Mouse (Mus musculus): ENCODE results near the gene Wsb2.
A peak's percentile ranks its signal among the peaks of the same experiment; 100 is the strongest.
"Not testable (repeated sequence)": the region's sequence is repeated elsewhere in the genome, so short reads cannot be mapped to it uniquely, and the experiment has no call there.

Gene Wsb2

DNA sequence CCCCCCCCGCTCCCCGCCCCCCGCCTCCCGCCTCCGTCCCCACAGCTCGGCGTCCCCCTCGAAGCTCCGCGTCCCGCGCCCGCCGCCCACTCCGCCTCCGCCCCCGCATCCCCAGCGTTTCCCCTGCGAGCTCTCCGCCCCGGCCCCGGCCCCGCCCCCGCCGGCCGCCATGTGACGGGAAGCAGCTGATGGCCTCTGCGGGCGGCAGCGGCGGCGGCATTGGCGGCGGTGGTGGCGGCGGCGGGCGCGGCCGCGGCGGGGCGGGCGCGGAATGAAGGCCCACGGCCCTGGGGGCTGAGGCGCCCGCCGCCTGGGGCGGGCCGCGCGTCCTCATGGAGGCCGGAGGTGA, at the start of gene Wsb2:
TSS of gene Wsb2 (plus strand) at position 176 of the 349 bp plus-strand sequence.
- peak; percentile 89 for DNase-seq

DNA sequence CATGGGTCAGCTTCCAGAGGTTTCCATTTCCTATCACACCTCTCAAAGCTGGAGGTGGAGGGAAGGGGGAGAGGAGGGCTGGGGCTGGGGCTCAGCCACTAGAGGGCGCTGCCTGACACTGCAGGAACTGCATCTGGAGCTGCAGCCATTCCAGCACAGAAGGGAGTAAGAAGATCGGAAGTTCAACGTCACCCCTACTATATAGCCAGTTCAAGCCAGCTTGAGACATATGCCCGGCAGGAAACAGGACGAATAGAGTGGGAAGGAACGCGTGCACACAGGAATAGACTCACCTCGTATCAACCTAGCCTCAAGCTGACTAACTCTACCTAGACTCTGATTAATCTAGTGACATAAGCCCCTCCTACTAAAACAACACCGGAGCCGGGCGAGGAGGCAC, 49.4 kb upstream of the Wsb2 start:
- DNase-seq: peak; percentile 89

DNA sequence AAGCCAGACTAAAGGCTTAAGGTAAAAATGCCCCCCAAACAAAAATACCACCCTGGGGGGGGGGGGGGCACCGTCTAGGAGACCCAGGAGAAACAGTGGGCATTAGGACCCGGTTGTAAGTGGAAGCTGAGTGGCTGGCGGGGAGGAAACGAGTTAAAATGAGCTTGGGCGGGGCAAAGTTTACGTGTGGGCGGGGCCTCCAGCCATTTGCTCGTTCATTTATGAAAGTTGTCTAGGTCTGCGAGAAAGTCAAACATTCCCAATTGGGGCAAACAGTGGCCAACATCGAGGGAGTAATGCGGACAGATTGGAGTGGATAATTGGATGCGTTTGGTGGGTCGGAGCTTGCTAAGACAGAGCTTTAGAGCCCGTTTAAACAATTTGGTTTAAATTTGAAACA, 43.7 kb upstream of the Wsb2 start:
- DNase-seq: peak; percentile 88

DNA sequence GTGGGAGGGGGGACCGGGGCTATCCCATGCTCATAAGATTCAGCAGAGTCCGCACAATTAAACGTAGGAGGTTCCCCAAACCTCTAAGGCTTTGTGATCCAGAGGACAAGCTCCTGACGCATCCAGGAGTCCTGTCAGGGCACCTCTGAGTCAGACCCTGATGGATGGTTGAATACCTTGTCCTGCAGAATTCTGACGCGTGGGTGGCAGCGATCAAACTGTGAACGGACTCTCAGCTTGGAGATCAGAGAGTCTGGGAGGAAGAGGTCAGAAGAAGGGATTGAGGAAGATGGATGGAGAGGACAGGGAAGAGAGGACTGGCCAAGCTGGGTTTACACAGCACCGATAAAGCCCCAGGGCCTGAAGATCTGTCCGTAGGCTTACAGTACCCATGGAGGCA, 43.2 kb upstream of the Wsb2 start:
- no peak for DNase-seq

DNA sequence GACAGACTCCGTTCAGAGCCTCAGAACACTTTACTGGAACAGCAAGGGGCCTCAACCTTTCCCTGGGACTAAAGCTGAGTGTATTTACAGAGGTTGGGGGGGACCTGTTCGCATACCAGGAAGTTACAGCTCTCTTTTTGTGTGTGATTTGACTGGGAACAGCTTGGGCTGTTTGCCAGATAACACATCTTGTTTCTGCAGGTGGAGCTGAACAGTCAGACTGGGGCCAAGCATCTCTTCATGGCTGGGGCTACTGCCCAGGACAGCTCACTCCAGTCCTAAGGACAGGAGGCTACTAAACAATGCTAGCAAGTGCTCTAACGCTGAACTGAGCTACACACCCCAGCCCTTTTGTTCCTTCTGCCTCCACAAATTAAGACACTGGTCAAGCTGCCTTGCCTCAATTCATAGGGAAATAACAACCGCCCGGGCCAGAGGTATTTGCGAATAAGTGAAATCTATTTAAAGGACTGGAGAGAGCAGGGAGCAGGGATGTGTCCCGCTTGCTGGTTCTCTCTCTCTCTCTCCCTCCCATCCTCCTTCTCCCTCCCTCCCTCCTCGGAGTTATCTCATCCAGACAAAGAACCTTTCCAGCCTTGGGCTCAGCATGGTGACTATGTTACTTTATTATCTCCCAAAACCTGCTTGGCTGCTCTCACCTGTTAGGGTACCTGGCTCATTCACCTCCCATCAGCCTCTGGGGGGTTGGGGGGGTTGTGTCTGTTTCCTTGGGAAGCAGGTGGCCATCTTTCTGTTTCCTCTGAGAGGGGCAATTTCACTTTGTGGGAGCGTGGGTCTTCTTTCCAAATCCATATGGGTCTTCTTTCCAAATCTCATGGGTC, 42.3 kb upstream of the Wsb2 start:
- DNase-seq: peak; percentile 65

DNA sequence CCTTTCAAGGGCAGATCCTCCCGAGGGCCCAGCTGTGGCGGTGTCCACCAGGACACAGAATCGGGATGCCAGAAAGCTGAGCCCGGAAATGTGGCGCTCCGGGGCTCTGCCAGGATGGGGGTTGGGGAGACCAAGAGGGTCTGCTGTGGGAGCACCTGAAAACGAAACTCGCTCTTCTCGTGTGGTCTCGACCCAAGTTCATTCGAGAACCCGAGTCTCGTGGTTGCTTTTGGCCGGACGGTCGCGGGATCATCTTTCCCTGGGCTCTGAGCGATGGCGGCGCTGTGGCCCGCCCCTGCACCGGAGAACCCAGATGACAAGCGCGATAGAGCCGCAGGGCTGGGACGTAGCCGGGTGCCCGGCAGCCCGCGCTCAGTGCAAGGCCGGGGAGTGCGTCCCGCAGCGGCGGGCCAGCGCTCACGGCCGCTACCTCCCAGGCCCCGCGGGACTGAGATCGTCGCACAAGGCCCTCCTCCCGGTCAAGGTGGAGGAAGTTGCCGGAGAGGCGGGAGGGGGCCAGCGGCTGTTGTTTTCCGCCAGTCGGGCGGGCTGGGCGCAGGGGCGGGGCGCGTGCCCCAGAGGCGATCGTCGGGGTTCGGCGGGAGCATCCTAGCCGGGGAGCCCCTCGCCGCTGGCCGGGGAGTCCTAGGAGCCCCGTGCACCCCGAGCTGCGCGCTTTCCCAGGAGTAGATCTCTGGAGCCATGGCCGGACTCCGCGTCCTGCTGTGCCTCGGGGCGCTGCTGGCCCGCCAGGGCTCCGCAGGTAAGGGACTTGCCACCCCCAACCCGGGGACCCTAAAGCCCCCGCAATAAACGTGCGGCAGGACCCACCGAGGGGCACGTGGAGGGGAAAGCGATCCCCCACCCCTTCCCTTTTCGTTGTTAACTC, 38.1 kb upstream of the Wsb2 start, which contains the start of gene Vsig10:
TSS of gene Vsig10 (plus strand) at position 343 of the 889 bp plus-strand sequence.
- peak; percentile 76 for DNase-seq

DNA sequence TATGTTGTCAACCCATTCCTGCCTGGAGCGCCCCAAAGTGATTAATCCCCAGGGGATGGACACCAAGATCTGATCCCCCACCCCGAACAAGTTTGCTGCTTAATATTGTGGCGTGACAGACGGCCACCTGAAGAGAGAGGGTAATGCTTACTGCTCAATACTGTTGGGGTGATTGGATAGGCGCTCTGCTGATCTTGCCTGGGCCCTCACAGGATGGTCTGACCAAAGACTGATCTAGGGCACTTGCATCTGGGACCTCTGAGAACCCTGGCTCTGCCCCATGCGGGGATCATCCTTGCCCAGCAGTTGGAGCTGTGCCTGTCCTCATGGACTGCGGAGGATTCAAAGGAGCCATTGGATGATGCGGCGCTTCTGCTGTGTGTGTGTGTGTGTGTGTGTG, 33.4 kb upstream of the Wsb2 start:
- DNase-seq: no peak

DNA sequence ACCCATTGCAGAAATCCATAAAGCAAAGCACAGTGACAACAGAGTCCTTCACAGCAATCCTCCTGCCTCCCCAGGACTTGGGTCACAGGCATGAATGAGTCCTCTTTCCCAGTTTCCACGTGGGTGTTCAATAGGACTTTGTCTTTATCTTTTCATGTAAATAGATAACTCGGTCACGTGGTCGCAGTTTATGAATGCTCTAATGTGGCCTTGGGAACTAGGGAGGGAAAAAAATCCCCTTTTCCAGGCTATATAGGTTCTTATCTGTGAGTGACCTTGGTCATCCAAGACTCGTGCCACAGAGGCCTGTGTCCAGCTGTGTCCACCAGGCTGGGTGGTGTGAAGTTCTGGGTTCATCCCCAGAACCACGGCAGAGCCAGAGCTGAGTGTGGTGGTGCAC, 30.7 kb upstream of the Wsb2 start:
- no peak for DNase-seq

DNA sequence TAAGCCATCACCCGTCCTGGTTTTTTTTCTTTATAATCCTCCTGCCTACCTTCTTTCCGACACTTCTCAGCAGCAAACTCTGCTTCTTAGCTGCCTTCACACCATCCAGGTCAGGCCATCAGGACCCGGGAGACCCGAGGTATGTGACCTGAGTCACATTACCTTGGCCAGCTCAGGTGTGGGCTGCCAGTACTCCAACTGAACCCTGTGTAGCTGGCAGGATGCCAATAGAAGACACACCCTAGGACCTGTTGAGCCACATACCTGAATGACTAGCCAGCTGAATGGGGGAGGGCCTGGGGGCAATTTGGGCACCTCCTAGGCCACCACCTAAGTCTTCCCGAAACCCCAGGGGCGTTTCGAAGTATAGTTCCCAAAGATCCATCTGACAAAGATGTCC, 26.6 kb upstream of the Wsb2 start:
- DNase-seq: peak; percentile 77

DNA sequence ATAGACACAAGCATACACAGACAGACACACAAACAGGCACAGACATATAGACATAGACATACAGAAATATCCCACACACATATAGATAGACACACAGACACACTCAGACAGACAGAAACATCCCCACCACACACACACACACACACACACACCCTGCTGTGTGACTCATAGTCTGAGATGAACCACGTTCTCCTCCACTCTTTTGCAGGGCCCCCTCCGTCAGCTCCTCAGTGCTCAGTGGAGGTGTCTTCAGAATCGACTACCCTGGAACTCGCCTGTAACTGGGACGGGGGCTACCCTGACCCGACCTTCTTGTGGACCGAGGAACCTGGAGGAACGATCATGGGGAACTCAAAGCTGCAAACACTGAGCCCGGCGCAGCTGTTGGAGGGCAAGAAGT, 19.1 kb upstream of the Wsb2 start:
- DNase-seq: no peak

DNA sequence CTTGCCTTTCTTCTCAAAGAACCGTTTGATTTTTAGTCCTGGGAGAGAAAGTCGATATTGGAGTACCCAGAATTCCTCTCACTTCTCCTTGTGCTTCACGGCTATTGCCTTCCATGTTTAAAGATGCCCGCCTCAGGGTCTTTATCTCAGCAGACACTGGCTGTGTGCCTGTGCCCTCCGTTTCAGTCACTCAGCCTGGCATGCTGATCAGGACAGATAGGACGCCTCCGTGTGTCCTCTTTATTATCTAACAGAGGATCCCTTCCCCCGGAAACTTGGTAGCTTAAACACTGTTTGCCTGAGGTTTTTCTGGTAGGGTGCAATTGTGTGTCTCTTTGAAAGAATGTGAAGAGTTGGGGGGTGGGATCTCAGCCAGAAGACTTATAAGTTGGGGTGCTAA, 18.6 kb upstream of the Wsb2 start:
- DNase-seq: no peak

DNA sequence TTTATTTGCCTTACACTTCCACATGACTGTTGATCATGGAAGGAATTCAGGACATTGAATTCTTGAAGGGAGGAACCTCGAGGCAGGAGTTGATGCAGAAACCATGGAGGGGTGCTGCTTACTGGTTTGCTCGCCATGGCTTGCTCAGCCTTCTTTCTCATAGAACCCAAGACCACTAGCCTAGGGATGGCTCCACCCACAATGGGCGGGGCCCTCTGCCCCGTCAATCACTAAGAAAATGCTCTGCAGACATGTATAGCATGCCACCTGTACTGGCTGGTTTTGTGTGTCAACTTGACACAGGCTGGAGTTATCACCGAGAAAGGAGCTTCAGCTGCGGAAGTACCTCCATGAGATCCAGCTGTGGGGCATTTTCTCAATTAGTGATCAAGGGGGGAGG, 17.0 kb upstream of the Wsb2 start:
- DNase-seq: no peak

DNA sequence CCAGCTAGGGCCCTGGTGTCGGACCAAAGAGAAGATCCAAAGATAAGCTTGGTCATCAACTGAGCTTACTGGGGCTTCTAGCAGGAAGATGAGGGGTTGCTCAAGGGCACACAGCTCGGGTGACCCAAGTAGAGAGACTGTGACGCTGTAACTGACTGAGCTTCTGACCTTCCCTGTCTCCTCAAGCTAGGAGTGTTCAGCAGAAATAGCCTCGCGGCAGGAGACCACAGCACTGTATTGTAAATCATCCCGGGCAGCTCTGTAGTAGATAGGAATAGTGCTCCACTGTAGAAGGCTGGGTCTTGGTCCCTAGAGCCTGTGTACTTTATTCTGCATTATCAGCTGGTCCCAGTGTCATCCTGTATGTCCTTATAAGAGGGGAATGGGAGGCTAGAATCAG, 15.2 kb upstream of the Wsb2 start:
- no peak for DNase-seq

DNA sequence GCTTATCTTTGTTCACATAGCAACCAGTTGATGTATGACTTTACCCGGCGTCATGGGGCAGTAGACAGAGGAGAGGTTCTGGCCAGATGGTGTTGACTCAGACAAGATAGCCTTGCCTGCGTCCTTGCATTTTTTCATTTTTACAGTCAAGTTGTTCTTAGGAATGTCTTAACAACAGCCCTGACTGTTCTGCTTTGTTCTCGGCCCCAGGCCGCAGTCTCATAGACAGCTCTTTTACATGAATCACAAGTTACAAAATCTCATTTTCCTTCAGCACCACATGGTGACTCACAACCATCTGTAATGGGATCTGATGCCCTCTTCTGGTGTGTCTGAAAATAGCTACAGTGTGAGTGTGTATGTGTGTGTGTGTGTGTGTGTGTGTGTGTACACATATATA, 12.6 kb upstream of the Wsb2 start:
- DNase-seq: not testable (repeated sequence)

DNA sequence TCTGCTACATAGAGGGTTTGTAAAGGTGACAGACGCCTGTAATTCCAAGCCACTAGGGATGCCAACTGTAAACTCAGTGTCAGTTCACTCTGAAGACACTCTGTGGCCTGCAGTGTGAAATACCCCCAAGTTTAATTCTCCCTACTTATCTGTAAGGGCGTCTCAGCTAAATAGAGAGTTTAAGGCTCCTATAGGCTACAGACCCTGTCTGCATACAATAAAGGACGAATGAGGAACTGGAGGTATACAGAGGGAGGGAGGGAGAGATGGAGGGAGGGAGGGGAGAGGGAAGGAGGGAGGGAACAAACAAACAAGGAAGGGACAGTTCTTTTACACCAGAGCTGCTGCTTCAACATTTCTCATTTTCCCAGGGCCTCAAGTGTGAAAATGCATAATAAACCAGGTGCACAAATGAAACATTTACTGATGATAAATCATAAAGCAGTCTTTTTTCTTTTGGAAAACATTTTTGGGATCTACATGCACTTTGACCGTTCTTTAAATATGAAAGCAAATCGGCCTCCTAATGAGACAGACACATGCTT, 11.6 kb upstream of the Wsb2 start:
- DNase-seq: no peak

DNA sequence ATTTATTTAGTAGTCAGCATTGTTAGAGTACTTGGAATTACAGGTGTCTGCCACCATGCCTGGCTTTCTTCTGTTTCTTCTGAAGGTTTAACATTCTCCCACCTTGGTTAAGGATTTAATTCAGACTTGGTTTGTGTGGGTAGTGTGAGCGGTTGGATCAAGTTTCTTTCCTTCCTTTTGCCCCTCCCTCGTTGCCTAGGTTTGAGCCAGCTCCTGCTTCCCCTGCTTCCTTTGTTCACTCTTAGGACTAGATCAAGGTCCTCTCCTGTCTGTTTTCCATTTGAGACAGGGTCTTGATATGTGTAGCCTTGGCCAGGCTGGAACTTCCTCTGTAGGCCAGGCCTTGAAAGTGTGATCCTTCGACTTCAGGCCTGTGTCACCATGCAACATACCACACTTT, 10.8 kb upstream of the Wsb2 start:
- no peak for DNase-seq

DNA sequence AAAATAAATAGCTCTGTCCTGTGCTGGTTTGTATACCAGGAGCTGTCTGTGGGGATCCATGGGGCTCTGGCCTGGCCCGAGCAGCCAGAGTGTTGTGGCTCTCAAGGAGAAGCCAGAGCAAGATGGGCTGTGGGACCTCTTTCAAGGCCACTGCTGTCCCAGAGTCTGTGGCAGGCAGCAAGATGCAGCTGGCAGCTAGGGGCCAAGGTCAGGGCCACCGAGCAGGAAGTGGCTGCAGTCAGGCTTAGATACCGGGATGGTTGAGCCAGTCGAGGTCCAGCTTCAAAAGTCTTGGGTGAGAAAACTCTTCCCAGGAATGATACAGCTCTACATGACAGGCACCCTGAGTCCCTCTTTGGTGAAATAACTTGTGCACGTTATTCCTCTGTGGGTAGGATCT, 10.1 kb upstream of the Wsb2 start:
- no peak for DNase-seq

DNA sequence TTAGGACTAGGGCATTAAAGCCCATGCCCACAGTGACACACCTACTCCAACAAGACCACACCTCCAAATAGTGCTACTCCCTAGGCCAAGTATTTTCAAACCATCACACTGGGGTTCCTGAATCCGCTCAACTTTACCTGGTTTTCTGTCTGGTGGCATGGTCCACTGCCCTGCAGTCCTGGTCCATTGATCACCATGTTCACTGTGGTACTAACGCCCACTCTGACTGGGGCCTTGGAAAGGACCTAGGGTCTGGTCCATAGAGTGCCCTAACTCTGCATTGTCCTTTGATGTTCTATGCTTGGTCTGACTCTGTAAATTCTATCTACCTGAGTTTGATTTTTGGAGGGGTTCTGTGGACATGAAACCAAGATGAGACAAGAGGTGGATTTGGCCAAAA, 9.3 kb upstream of the Wsb2 start:
- no peak for DNase-seq

DNA sequence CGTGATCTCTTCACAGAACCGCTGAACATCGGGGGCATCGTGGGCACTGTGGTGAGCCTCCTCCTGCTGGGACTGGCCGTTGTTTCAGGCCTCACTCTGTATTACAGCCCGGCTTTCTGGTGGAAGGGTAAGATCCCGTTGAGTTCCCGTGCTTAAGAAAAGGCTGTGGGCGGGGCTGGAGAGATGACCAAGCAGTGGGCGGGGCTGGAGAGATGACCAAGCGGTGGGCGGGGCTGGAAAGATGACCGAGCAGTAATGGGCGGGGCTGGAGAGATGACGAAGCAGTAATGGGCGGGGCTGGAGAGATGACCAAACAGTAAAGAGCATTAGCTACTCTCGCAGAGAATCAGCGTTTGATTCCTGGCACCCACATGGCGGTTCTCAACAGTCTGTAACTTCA, 8.8 kb upstream of the Wsb2 start:
- peak; percentile 86 for DNase-seq

DNA sequence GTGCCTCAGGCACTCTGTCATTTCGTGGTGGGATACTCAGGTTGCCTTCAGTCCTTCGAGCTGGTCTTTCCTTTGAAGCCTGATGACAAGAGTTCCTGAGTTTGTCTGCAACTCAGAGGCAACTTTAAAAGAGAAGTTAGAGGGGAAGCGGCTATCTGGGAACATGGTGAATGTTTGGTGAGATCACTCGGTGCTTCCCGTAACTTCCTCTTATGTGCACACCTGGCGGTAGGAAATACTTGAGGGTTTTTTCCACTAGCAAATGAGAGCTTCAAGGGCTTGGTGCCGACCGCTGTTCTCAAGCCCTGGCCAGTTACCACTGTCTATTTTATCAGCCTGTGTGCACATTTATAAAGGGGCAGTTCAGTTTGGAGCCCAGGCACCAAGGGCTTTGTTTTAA, 3.0 kb upstream of the Wsb2 start:
- DNase-seq: peak; percentile 30

DNA sequence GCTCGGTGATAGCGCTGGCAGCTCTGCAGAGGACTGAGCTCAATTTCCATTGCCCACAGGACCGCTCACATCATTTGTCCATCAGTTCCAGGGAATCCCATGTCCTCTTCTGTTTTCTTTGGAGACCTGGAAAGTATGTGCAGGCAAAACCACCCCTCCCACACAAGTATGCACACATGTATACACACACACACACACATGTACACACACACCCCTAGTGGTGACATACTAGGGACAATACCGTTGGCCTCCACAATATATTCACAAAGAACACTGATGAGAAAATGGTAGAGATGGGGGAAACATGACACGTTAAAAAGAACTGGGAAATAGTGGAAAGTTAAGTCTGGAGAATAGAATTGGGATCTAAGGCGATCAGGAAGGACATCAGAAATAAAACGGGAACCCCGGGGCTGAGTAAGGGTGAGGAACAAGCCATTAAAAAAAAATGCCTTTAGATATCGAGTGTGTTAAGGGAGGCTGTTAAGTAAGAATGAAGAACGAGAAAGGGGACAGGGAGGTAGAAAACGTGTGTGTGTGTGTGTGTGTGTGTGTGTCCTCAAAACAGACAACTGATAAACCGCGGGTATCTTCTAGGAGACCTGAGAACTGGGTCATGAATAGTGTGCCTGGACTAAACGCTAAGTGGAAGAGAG, 1.3 kb upstream of the Wsb2 start:
- DNase-seq: no peak

DNA sequence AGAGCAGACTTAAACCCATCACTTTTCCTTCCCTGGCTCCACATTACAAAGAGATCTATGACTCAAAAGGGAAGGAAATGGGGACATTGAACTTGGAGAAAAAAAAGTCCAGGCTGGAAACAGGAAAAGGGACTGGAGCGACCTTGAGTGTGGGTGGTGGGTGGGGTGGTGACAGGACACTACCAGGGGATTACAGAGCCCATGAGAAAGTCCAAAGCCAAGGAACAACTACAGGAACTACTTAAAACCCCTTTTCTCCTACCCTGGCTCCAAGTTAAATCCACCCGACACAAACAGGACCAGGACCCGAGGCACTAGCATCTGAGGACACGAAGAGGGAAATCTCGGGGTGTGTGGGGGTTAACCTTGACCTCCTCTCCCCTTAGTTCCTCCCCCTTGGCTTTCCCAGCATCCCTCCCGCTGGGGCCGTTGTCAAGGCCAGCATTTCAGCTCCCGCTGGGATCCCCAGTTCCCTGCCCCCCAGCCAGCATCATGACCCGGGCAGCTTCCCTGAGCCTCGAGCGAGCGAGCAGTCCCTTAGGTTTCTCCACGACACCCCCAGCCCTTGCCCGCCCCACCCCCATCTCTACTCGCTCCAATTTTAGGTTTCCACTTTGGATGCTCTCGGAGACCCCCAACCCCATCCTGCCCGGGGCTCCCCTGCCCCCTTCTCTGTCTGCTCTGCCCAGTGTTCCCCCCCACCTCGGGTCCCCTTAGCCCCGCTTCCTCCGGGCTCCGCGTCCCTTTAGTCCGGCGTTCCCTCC, 557 bp upstream of the Wsb2 start:
- peak; percentile 40 for DNase-seq
